Mouse (Mus musculus): ENCODE measurements around the gene Hectd4.
A peak's percentile ranks its signal among the peaks of the same experiment; 100 is the strongest.

Gene Hectd4

GRCm38 (mm10) chr5:121395621-121396020 is 175.6 kb downstream of the Hectd4 start:
- DNase-seq (ENCODE audit: low read depth, low spot score) = no peak

- peak; percentile 96 for DNase-seq (ENCODE audit: low read depth, low spot score)
Observed at GRCm38 (mm10) chr5:121397187-121398145, 177.4 kb downstream of the Hectd4 start, which contains the start of gene Naa25. Gene Naa25, plus strand, starts transcription at chr5:121397936.

GRCm38 (mm10) chr5:121398146-121398964 is 178.3 kb downstream of the Hectd4 start:
- no peak for DNase-seq (ENCODE audit: low read depth, low spot score)

- DNase-seq (ENCODE audit: low read depth, low spot score) = no peak
Observed at GRCm38 (mm10) chr5:121398965-121399462, 179.0 kb downstream of the Hectd4 start.

- DNase-seq (ENCODE audit: low read depth, low spot score) = no peak
Observed at GRCm38 (mm10) chr5:121399540-121399939, 179.5 kb downstream of the Hectd4 start.

- no peak for DNase-seq (ENCODE audit: low read depth, low spot score)
Observed at GRCm38 (mm10) chr5:121400064-121400463, 180.0 kb downstream of the Hectd4 start.

- DNase-seq (ENCODE audit: low read depth, low spot score) = no peak
Observed at GRCm38 (mm10) chr5:121400849-121401248, 180.8 kb downstream of the Hectd4 start.

GRCm38 (mm10) chr5:121407856-121408255 is 187.8 kb downstream of the Hectd4 start:
- no peak for DNase-seq (ENCODE audit: low read depth, low spot score)

GRCm38 (mm10) chr5:121410975-121411374 is 191.0 kb downstream of the Hectd4 start:
- DNase-seq (ENCODE audit: low read depth, low spot score) = no peak

Measured in embryo, embryonic 11.5 days (tissue).